Mouse (Mus musculus) neural tube, embryonic 15.5 days (tissue): Measurements from ENCODE around the gene Apol6. TPM values are rescaled to one million over a fixed set of nuclear protein-coding genes. Genes with fewer than 3 reads are reported as not detected.
A peak's percentile ranks its signal among the peaks of the same experiment; 100 is the strongest.

Experiments used
- ATAC-seq: fragments of 200-750 bp; cut with Nextera tagmentation; 2 replicates; pipeline ENCODE4 v1.8.0; 2017; ENCODE audit warnings: mild to moderate bottlenecking, moderate TSS enrichment, moderate library complexity; ENCODE audit not compliant: low FRiP score
- H3K27ac ChIP-seq: fragments of 300-500 bp; sonication (generic); replicated peaks from 2 replicates; pipeline ENCODE4 v1.5.1; 2015; ENCODE audit warnings: mild to moderate bottlenecking, inconsistent platforms
- H3K27me3 ChIP-seq: fragments of 300-500 bp; sonication (generic); replicated peaks from 2 replicates; pipeline ENCODE4 v1.6.1; 2015; ENCODE audit warnings: inconsistent platforms
- H3K36me3 ChIP-seq: fragments of 300-500 bp; sonication (generic); 2 replicates; pipeline ENCODE4 v1.6.1; 2015; ENCODE audit warnings: inconsistent platforms
- H3K4me1 ChIP-seq: fragments of 300-500 bp; sonication (generic); 2 replicates; pipeline ENCODE4 v1.6.1; 2015; ENCODE audit warnings: inconsistent platforms
- H3K4me2 ChIP-seq: fragments of 300-500 bp; sonication (generic); 2 replicates; pipeline ENCODE4 v1.6.1; 2015; ENCODE audit warnings: inconsistent platforms, mild to moderate bottlenecking, moderate library complexity
- H3K4me3 ChIP-seq: fragments of 300-500 bp; sonication (generic); replicated peaks from 2 replicates; pipeline ENCODE4 v1.5.1; 2015; ENCODE audit warnings: mild to moderate bottlenecking, inconsistent platforms
- H3K9ac ChIP-seq: fragments of 300-500 bp; sonication (generic); replicated peaks from 2 replicates; pipeline ENCODE4 v1.6.1; 2015; ENCODE audit warnings: mild to moderate bottlenecking, inconsistent platforms
- H3K9me3 ChIP-seq: fragments of 300-500 bp; sonication (generic); replicated peaks from 2 replicates; pipeline ENCODE4 v1.6.1; 2016; ENCODE audit warnings: inconsistent platforms
- WGBS: fragments of 180-500 bp; shearing (Covaris S2); methylation state at CpG from one replicate; pipeline ENCODE4 v1.1.7; 2015; ENCODE audit warnings: mixed read lengths; 5-methylcytosine and 5-hydroxymethylcytosine counted together
- polyA plus RNA-seq: library from polyadenylated mRNA; unstranded; fragments of >200 nt; fragmentation: Nextera tagmentation; extraction: Ambion mirVana; gene quantifications from 2 replicates; pipeline ENCODE4 v1.2.1, GENCODE M21; 2015

Gene Apol6
- 0.54 TPM in 1 of 2 replicates, not detected in the other for polyA plus RNA-seq

GRCm38 (mm10) chr15:77044597-77045320 lies at the start of gene Apol6:
Apol6 (plus strand) TSS chr15:77044729.
- H3K36me3 ChIP-seq: no peaks in the 10 kb centered on the region
- H3K4me2 ChIP-seq: no peak within 1 kb of the TSS
- H3K4me1 ChIP-seq: no peaks in the 10 kb centered on the region
- H3K27me3 ChIP-seq: no peaks in the 10 kb centered on the region
- no peak within 1 kb of the TSS for H3K27ac ChIP-seq
- WGBS: 86% methylated on average over 12 of the region's 12 CpGs
- no peak for ATAC-seq
- H3K9me3 ChIP-seq: no peaks in the 10 kb centered on the region
- H3K4me3 ChIP-seq: no peak within 1 kb of the TSS
- H3K9ac ChIP-seq: no peak within 1 kb of the TSS

- no peak overlapping the region for H3K4me3 ChIP-seq
- no peak overlapping the region for H3K27ac ChIP-seq
- no peaks in the 10 kb centered on the region for H3K9me3 ChIP-seq
- no peak overlapping the region for H3K4me2 ChIP-seq
- no peaks in the 10 kb centered on the region for H3K27me3 ChIP-seq
- ATAC-seq: no peak
- 75% methylated on average over 2 of the region's 2 CpGs for WGBS
- no peaks in the 10 kb centered on the region for H3K36me3 ChIP-seq
- no peak overlapping the region for H3K9ac ChIP-seq
- H3K4me1 ChIP-seq: peaks cover 4% of the 10 kb centered on the region; the same call in 1 of the 2 replicates
These were observed 46.5 kb upstream of the Apol6 start for GRCm38 (mm10) chr15:76998048-76998447.

DNA sequence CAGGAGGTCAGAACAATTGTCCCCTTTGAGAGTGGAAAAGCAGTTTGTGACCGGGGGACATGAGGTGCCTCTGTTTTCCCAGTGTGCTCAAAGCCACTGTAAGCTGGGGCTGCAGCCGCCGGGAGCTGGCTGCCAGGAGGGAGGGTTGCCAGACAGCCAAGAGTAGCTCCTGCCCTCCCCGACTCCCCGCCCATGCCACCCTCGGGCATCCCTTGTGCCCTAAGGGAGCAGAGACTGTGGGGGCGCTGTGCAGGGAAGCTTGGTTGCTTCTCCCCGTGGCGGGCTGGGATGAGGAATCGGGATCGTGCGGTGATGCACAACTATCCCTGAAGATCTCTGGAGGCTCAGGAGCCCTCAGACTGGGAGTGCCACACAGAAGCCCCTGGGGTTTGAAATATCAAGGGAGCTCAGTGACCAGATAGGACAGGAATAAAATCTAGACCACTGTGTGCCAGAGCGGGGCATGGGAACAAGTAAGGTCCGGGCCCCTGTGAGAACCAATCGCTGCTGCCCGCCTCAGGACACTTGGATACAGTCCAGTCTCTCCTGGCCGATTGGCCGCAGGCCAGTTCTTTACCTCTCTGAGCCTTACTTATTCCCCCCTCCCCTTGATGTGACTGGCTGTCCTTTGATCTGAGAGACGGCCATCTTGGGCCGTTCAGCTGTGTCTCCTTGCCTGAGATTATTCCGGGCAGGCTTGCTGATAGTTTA lies 45.5 kb upstream of the Apol6 start:
- H3K27ac ChIP-seq: no peak overlapping the region
- no peaks in the 10 kb centered on the region for H3K36me3 ChIP-seq
- H3K4me2 ChIP-seq: peak overlapping the region; percentile 22
- peaks cover 4% of the 10 kb centered on the region; the same call in 1 of the 2 replicates for H3K4me1 ChIP-seq
- ATAC-seq: no peak
- no peaks in the 10 kb centered on the region for H3K27me3 ChIP-seq
- WGBS: 44% methylated on average over 21 of the region's 21 CpGs
- no peak overlapping the region for H3K4me3 ChIP-seq
- 0 out of 2 replicates have a peak overlapping the region, but pooled peaks have one; percentile 3 for H3K9ac ChIP-seq
- no peaks in the 10 kb centered on the region for H3K9me3 ChIP-seq

DNA sequence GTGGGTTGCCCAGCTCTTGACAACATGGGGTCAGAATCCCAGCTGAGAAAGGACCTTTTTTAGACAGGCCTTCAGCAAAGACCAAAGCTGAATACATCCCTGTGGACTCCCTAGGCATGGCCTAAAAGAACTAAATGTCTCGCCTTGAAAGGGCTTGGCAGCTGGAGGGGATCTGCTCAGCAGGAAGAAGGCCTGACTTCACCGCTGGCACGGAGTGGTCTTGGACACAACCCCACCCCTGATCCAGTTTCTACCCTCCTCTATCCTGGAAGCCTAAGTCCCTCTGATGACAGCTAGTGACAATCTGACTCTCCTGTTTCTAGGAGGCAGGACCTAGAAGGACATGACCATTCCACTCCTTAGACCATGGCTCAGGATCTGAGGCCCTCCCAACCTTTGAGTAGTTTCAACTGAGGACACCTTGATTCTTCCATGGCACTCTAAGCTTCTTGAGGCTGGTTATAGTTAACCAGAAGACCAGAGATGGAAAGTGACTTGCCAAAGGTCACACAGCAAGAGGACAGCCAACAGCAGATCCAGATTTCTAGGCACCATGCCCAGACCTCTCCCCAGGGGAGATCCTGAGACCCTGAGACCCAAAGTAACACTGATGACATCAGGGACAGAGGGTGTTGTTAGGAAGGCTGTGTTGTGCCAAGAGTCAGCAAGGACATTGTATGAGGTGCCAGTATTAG lies 41.2 kb upstream of the Apol6 start:
- Histone ChIP-seq H3K27ac (no peak overlapping the region), H3K4me1 (peaks cover 4% of the 10 kb centered on the region; the same call in 1 of the 2 replicates), H3K27me3 (peaks cover 3% of the 10 kb centered on the region; the same call in 1 of the 2 replicates), H3K36me3 (no peaks in the 10 kb centered on the region), H3K4me3 (no peak overlapping the region), H3K9me3 (no peaks in the 10 kb centered on the region), H3K4me2 (no peak overlapping the region), H3K9ac (no peak overlapping the region)
- WGBS: 88% methylated on average over 3 of the region's 3 CpGs
- no peak for ATAC-seq

- peaks cover 3% of the 10 kb centered on the region; the same call in 1 of the 2 replicates for H3K4me1 ChIP-seq
- 21% methylated on average over 3 of the region's 3 CpGs for WGBS
- H3K4me2 ChIP-seq: no peak overlapping the region
- no peak for ATAC-seq
- no peaks in the 10 kb centered on the region for H3K9me3 ChIP-seq
- H3K36me3 ChIP-seq: no peaks in the 10 kb centered on the region
- H3K27ac ChIP-seq: no peak overlapping the region
- H3K27me3 ChIP-seq: peaks cover 3% of the 10 kb centered on the region; the same call in 1 of the 2 replicates
- H3K4me3 ChIP-seq: no peak overlapping the region
- H3K9ac ChIP-seq: no peak overlapping the region
These were observed 40.7 kb upstream of the Apol6 start for GRCm38 (mm10) chr15:77003868-77004215.

DNA sequence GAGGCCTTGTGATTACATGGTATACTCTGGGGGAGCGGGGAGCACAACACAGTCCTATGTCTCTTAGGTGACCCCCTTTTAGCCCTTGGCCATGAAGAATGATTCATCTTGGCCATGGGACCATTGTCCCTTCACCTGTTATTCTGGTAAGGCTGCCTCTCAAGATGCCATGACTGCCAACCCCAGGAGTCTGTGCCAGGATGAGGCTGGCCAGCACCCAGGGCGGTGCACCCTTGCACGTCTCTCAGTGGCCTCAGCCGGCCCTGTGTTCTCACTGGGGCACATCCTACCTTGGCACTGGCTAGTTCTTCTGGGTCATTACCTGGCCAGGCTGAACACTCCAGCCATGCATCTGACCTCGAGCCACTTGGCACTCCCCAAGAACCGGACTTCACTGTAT lies 35.7 kb upstream of the Apol6 start:
- ATAC-seq: no peak
- Histone ChIP-seq H3K9me3 (no peaks in the 10 kb centered on the region), H3K36me3 (no peaks in the 10 kb centered on the region), H3K27ac (no peak overlapping the region), H3K4me3 (no peak overlapping the region), H3K27me3 (peaks cover 3% of the 10 kb centered on the region; the same call in 1 of the 2 replicates), H3K9ac (no peak overlapping the region), H3K4me1 (peaks cover 7% of the 10 kb centered on the region), H3K4me2 (no peak overlapping the region)
- 90% methylated on average over 6 of the region's 6 CpGs for WGBS

- H3K4me2 ChIP-seq: peak overlapping the region; percentile 34
- no peaks in the 10 kb centered on the region for H3K36me3 ChIP-seq
- H3K4me1 ChIP-seq: peaks cover 19% of the 10 kb centered on the region
- H3K27me3 ChIP-seq: no peaks in the 10 kb centered on the region
- H3K9ac ChIP-seq: peak overlapping the region; percentile 9
- 16% methylated on average over 15 of the region's 15 CpGs for WGBS
- no peak overlapping the region for H3K4me3 ChIP-seq
- peak; percentile 65 for ATAC-seq
- H3K27ac ChIP-seq: peak overlapping the region; percentile 45
- no peaks in the 10 kb centered on the region for H3K9me3 ChIP-seq
These were observed 30.7 kb upstream of the Apol6 start for GRCm38 (mm10) chr15:77013753-77014241.

DNA sequence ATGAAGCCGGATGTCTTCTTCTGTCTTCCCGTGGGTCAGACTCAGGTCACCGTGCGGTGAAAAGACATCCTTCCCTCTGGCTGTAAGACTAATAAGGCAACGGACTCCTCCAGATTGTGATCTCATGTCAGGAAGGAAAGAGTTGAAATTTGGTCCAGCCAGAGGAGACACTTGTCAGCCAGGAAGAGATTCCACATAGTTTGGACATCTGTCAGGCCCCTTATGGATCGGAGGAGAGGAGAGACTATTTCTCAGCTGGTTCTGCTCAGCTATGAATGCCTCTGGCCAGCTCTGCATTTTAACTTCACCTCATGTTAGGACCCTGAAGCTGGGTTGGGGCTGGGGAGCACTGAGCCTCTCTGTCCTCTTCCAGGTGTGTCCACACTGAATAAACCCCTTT lies 30.1 kb upstream of the Apol6 start:
- Histone ChIP-seq H3K4me2 (peak overlapping the region; percentile 34), H3K9me3 (no peaks in the 10 kb centered on the region), H3K27ac (peak overlapping the region; percentile 45), H3K36me3 (no peaks in the 10 kb centered on the region), H3K27me3 (no peaks in the 10 kb centered on the region), H3K4me1 (peaks cover 19% of the 10 kb centered on the region), H3K4me3 (no peak overlapping the region), H3K9ac (no peak overlapping the region)
- WGBS: 74% methylated on average over 6 of the region's 6 CpGs
- no peak for ATAC-seq

GRCm38 (mm10) chr15:77014985-77015384 lies 29.5 kb upstream of the Apol6 start:
- H3K4me3 ChIP-seq: no peak overlapping the region
- no peak overlapping the region for H3K9ac ChIP-seq
- no peaks in the 10 kb centered on the region for H3K36me3 ChIP-seq
- WGBS: 86% methylated on average over 4 of the region's 4 CpGs
- H3K27me3 ChIP-seq: no peaks in the 10 kb centered on the region
- ATAC-seq: no peak
- H3K27ac ChIP-seq: peak overlapping the region; percentile 45; the same call in 1 of the 2 replicates
- H3K4me2 ChIP-seq: peak overlapping the region; percentile 34; the same call in 1 of the 2 replicates
- no peaks in the 10 kb centered on the region for H3K9me3 ChIP-seq
- peaks cover 19% of the 10 kb centered on the region for H3K4me1 ChIP-seq

DNA sequence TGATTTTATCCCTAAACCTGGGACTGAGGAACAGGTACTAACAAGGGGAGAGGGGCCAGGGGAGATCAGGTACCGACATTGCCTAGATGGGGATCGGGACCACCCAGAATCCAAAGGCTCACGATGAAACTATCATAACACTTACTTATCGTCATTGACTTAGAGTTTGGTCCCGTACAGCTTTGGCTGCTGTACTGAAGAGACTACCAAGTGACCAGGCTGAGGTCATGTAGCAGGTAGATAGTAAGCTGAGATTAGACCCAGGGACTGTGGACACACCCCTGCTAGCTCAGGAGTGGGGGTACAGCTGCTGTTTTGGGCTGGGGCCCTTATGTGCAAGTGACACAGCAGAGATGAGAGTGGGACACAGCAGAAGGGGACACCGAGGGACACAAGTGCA lies 28.0 kb upstream of the Apol6 start:
- Histone ChIP-seq H3K27me3 (no peaks in the 10 kb centered on the region), H3K4me2 (no peak overlapping the region), H3K4me1 (peaks cover 19% of the 10 kb centered on the region), H3K4me3 (no peak overlapping the region), H3K36me3 (no peaks in the 10 kb centered on the region), H3K9ac (no peak overlapping the region), H3K27ac (no peak overlapping the region), H3K9me3 (no peaks in the 10 kb centered on the region)
- ATAC-seq: no peak
- 91% methylated on average over 6 of the region's 6 CpGs for WGBS

DNA sequence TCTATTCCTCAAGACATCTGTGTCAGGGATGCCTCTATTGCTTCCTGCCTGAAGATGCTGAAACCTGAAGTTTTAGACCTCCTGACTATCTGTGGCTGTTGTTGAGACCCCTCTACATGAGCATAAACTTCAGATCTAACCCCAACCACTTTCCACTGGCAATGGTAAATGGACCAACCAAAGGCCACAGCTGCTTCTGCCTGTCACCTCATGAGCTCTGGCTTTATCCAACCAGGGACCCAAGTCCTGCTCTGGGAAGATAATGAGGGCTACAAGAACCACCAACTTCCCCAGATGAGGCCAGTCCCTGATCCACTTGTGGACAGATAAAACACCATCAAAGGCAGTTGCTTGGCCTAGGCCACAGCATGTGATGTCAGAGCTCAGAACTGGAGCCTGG lies 26.6 kb upstream of the Apol6 start:
- ATAC-seq: no peak
- H3K27me3 ChIP-seq: no peaks in the 10 kb centered on the region
- peaks cover 19% of the 10 kb centered on the region for H3K4me1 ChIP-seq

More for the DNA sequence above, 26.6 kb upstream of the Apol6 start:
- Histone ChIP-seq H3K9ac (no peak overlapping the region), H3K4me2 (no peak overlapping the region), H3K9me3 (no peaks in the 10 kb centered on the region), H3K4me3 (no peak overlapping the region), H3K27ac (no peak overlapping the region), H3K36me3 (no peaks in the 10 kb centered on the region)
